Mouse (Mus musculus): ENCODE data around the gene Hyal3. TPM values are rescaled to one million over a fixed set of nuclear protein-coding genes. Genes with fewer than 3 reads are reported as not detected.

The Hyal3 gene
- total and polyA plus RNA-seq, 2 experiments from 2014 or later, result 1.9 to 4.9 TPM

DNA sequence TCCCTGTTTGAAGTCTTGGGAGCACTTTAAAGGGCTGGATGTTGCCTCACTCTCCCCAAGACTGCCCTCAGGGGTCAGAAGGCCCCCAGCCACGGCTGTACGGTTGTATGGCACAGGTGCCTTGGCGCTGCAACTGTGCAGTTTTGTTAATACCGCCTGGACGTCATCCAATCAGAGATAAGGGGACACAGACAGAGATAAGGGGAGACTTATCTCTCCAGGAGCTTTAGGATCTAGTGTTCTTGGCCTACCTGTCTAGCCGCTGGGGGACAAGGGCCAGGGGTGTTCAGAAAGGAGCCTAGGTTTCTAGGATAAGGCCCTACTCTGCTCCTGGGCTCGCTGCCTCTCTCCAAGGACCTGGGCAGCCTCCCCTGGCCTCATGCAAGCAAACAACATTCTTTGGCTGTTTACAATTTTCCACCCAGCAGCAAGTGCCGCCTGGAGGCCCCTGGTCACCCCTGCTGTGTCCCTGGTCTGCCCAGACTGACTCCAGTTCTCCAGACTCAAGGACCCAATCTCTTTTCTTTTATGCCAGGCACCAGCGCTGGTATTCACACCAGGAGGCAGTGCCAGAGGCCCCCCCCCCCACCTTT is 27.1 kb downstream of the Hyal3 start:
- Histone ChIP-seq H3K27me3 (ENCODE audit: insufficient read depth, low read length) (no peaks in the 10 kb centered on the region), H3K4me3 (ENCODE audit: low read length) (no peak overlapping the region), H3K4me1 (ENCODE audit: insufficient read depth, low read length) (peaks cover 21% of the 10 kb centered on the region), H3K36me3 (ENCODE audit: insufficient read depth, low read length) (no peaks in the 10 kb centered on the region), H3K9me3 (ENCODE audit: low read length) (no peaks in the 10 kb centered on the region), H3K9ac (replicated peaks; ENCODE audit: low read length) (0 out of 2 replicates have a peak overlapping the region, but pooled peaks have one; percentile 21), H3K27ac (peak overlapping the region; percentile 11; the same call in 1 of the 2 replicates), H3K4me2 (ENCODE audit: low read depth, low read length) (no peak overlapping the region)
- TF ChIP-seq CTCF (IDR thresholded peaks at IDR 0.05; ENCODE audit: low read depth), result no peak
- 57% methylated on average over 9 of the region's 9 CpGs for WGBS
- ATAC-seq, result no peak
- no peak for DNase-seq (ENCODE audit: low spot score)

DNA sequence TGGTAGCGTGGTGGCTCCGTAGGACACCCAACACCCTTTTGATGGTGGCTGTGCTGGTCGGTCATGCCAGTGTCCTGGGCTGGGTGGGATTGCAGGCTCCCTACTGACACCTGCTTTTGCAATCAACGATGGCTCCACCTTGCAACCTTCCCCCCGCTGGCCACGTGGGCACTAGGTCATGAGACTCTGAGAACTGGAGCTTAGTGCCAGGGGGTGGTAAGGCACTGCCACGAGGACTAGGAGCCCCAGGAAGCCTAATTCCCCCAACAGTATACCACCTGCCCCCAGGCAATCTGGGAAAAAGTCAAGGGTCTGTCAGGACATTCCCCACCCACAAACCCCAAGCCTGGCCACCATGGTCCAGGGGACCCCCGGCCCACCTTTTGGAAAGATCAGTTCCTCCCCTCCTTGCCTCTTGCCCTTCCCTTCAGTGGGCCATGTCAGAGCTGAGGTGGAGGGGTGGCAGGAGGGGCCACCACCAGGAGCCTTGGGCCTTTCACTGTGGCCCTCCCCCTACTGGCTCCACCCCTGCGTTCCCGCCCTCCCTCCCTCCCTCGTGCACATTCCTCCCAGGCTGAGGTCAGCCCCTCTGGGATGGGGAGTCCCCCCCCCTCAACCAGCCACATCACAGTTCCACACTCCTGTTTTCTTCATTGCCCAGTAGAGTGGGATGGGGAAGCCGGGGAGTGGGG is 28.3 kb downstream of the Hyal3 start, which contains the start of gene Sema3b:
Gene Sema3b (minus strand): TSS at position 489 of the 692 bp plus-strand sequence.
- H3K27ac ChIP-seq, result 0 out of 2 replicates have a peak within 1 kb of the TSS, but pooled peaks have one; percentile 11
- no peak for TF ChIP-seq CTCF (IDR thresholded peaks at IDR 0.05; ENCODE audit: low read depth)
- DNase-seq (ENCODE audit: low spot score) (no peak), ATAC-seq (no peak)
- 0 out of 2 replicates have a peak within 1 kb of the TSS, but pooled peaks have one; percentile 17 for H3K9ac ChIP-seq (replicated peaks; ENCODE audit: low read length)
- H3K4me3 ChIP-seq (ENCODE audit: low read length), result no peak within 1 kb of the TSS
- no peaks in the 10 kb centered on the region for H3K9me3 ChIP-seq (ENCODE audit: low read length)
- H3K27me3 ChIP-seq (ENCODE audit: insufficient read depth, low read length), result no peaks in the 10 kb centered on the region
- 42% methylated on average over 12 of the region's 12 CpGs for WGBS
- peaks cover 21% of the 10 kb centered on the region for H3K4me1 ChIP-seq (ENCODE audit: insufficient read depth, low read length)
- H3K4me2 ChIP-seq (ENCODE audit: low read depth, low read length), result no peak within 1 kb of the TSS
- no peaks in the 10 kb centered on the region for H3K36me3 ChIP-seq (ENCODE audit: insufficient read depth, low read length)

DNA sequence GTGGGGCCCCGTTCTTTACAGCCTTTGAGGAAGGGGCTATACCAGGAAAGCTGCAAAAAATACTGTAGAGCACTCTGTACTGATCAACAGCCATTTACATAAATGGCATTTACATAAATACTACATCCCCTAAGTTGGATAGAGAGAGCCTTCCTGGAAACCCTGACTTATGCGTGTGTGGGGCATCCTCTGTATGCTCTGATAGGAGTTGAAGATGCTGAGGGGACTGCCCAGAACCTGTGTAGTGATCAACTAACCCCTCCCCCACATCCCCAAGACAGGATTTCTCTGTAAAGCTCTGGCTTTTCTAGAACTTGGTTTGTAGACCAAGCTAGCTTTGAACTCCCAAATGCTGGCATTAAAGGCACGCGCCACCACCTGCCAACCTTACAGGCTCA is 28.8 kb downstream of the Hyal3 start:
- H3K4me2 ChIP-seq (ENCODE audit: low read depth, low read length), result no peak overlapping the region

DNA sequence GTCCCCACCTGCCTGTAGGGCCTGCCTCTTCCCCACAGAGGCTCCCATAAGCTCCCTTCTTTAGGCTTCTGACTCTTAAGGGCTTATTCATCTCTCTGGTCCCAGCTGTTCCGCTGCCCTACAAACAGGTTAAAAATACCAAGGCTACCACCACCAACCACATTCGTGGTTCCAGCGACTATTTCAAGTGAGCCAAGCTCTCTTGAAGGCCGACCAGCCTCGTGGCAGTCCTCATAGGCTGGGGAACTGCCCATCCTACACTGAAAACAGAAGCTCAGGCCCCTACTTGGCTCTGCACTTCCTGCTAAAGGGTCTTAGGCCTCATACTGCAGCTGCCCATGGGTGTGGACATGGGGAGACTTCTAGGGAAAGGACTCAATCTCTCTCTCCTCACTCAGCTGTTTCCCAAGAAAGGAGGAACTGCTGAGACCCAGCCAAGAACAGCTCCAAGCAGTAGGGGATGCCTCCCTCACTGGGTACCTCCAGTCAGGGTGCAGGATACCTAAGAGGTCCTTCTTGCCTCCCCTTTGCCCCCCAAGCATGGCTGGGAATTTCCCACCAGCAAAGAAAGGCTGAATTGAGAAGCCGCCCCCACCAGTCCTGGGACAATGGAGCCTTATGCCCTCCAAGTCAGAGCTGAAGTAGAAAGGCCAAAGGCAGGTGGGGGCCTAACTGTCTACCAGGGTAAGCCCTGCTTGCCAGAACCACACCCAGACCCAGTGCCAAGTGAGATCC is 31.0 kb downstream of the Hyal3 start:
- peaks cover 16% of the 10 kb centered on the region for H3K36me3 ChIP-seq (ENCODE audit: insufficient read depth, low read length)
- no peak for DNase-seq (ENCODE audit: low spot score)

More for the DNA sequence above, 28.8 kb downstream of the Hyal3 start:
- TF ChIP-seq CTCF (IDR thresholded peaks at IDR 0.05; ENCODE audit: low read depth), result no peak
- H3K4me1 ChIP-seq (ENCODE audit: insufficient read depth, low read length), result peaks cover 21% of the 10 kb centered on the region
- no peak for DNase-seq (ENCODE audit: low spot score)
- H3K27ac ChIP-seq, result no peak overlapping the region
- 67% methylated on average over 4 of the region's 4 CpGs for WGBS
- no peaks in the 10 kb centered on the region for H3K9me3 ChIP-seq (ENCODE audit: low read length)
- H3K9ac ChIP-seq (replicated peaks; ENCODE audit: low read length), result no peak overlapping the region
- H3K4me3 ChIP-seq (ENCODE audit: low read length), result no peak overlapping the region
- no peak for ATAC-seq
- no peaks in the 10 kb centered on the region for H3K36me3 ChIP-seq (ENCODE audit: insufficient read depth, low read length)
- no peaks in the 10 kb centered on the region for H3K27me3 ChIP-seq (ENCODE audit: insufficient read depth, low read length)

DNA sequence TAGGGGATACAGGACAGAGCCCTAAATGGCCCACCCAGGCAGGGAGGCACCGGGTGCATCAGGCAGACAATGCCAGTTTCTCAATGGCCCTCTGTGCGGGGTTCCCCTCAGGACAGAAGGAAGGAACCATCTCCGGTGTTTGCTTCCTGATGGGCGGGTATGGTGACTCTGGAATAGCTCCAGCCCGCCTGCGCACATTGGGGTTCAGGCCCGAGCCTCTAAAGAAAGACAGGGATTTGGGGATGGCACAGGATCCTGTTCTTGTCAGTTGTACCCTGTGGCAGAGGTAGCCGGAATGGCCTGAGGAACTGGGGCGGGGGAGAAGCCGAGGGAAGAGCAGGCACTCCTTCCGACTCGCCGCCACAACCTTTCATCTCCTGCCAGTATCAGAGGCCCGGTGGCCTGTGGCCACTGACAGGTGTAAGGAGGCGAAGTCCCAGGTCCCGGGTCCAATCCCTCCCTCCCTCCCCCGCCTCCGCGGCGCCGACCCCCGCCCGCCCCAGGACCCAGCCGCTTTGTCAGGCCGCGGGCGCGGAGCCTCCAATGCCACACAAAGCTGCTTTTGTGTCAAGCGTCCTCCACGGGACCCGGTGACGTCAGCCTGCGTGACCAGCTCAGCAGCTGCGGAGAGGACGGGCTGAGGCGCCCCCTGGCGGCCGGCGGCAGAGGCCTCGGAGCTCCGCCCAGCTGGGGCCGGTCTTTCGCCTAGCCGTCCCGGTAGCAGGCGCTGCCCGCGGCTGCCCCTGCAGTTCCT is 31.8 kb downstream of the Hyal3 start:
- ATAC-seq (peak; percentile 96), DNase-seq (ENCODE audit: low spot score) (peak; percentile 99)
- H3K27ac ChIP-seq, result peak overlapping the region; percentile 98
- peaks cover 16% of the 10 kb centered on the region for H3K36me3 ChIP-seq (ENCODE audit: insufficient read depth, low read length)
- H3K27me3 ChIP-seq (ENCODE audit: insufficient read depth, low read length), result no peaks in the 10 kb centered on the region
- H3K4me3 ChIP-seq (ENCODE audit: low read length), result peak overlapping the region; percentile 26
- 1% methylated on average over 46 of the region's 48 CpGs for WGBS
- peak overlapping the region; percentile 56 for H3K4me2 ChIP-seq (ENCODE audit: low read depth, low read length)
- peak overlapping the region; percentile 58 for H3K9ac ChIP-seq (replicated peaks; ENCODE audit: low read length)
- TF ChIP-seq CTCF (IDR thresholded peaks at IDR 0.05; ENCODE audit: low read depth), result peak; percentile 80
- H3K9me3 ChIP-seq (ENCODE audit: low read length), result no peaks in the 10 kb centered on the region
- peaks cover 18% of the 10 kb centered on the region for H3K4me1 ChIP-seq (ENCODE audit: insufficient read depth, low read length)

More for the DNA sequence above, 31.0 kb downstream of the Hyal3 start:
- whole genome bisulfite sequencing, result 65% methylated on average over 6 of the region's 6 CpGs
- Histone ChIP-seq H3K4me3 (ENCODE audit: low read length) (no peak overlapping the region), H3K27ac (peak overlapping the region; percentile 98), H3K4me2 (ENCODE audit: low read depth, low read length) (peak overlapping the region; percentile 56), H3K9ac (replicated peaks; ENCODE audit: low read length) (peak overlapping the region; percentile 58), H3K27me3 (ENCODE audit: insufficient read depth, low read length) (no peaks in the 10 kb centered on the region), H3K9me3 (ENCODE audit: low read length) (no peaks in the 10 kb centered on the region), H3K4me1 (ENCODE audit: insufficient read depth, low read length) (peaks cover 18% of the 10 kb centered on the region)
- TF ChIP-seq CTCF (IDR thresholded peaks at IDR 0.05; ENCODE audit: low read depth), result no peak
- ATAC-seq, result no peak

Measured in hindbrain, postnatal 0 days (tissue).